Mouse (Mus musculus): ENCODE measurements around the gene Zfp74. TPM values are rescaled to one million over a fixed set of nuclear protein-coding genes. Genes with fewer than 3 reads are reported as not detected.

Zfp74 gene
- total RNA-seq, 1 experiment from 2014 or later, result 10.4 TPM

GRCm38 (mm10) chr7:29953086-29953485 is 803 bp downstream of the Zfp74 start:
- no peak for ATAC-seq (replicated peaks; ENCODE audit: low read depth, poor library complexity, severe bottlenecking)

DNA sequence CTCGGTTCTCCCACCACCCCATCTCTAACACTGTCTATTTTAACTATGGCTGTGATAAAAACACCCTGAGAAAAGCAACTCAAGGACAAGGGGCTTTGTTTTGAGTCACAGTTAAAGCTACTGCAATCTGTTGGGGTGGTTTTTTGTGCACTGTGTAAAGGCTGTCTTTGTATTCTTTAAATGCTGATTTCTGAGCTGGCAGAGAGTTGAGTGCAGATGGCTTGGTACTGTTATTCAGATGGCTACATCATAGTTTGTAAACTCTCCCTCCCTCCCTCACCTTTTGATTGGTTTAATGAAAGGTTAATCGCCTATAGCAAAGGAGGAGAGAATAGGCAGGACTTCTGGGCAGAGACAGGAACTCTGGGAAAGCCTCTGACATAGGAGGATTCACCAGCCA is 9.7 kb downstream of the Zfp74 start:
- ATAC-seq (replicated peaks; ENCODE audit: low read depth, poor library complexity, severe bottlenecking), result no peak

GRCm38 (mm10) chr7:29943720-29944119 is 10.2 kb downstream of the Zfp74 start:
- ATAC-seq (replicated peaks; ENCODE audit: low read depth, poor library complexity, severe bottlenecking), result no peak

GRCm38 (mm10) chr7:29942740-29943139 is 11.1 kb downstream of the Zfp74 start:
- no peak for ATAC-seq (replicated peaks; ENCODE audit: low read depth, poor library complexity, severe bottlenecking)

GRCm38 (mm10) chr7:29941027-29941426 is 12.9 kb downstream of the Zfp74 start:
- no peak for ATAC-seq (replicated peaks; ENCODE audit: low read depth, poor library complexity, severe bottlenecking)

GRCm38 (mm10) chr7:29938856-29939255 is 15.0 kb downstream of the Zfp74 start:
- ATAC-seq (replicated peaks; ENCODE audit: low read depth, poor library complexity, severe bottlenecking), result no peak

DNA sequence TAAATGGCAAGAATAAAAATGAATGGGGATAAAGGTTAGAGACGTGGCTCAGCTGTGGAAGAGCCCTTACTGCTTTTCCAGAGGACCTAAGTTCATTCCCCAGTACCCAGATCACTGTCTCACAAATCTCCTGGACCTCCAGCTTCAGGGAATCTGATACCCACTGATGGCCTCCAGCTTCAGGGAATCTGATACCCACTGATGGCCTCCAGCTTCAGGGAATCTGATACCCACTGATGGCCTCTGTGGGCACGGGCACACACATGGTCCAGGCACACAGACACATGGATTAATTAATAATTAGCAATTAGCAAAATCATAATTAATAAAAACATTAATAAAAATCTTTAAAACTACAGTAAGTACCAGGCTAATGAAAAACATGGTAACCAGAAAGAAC is 31.1 kb downstream of the Zfp74 start:
- ATAC-seq (replicated peaks; ENCODE audit: low read depth, poor library complexity, severe bottlenecking), result no peak

GRCm38 (mm10) chr7:29921439-29922093 is 32.3 kb downstream of the Zfp74 start:
- ATAC-seq (replicated peaks; ENCODE audit: low read depth, poor library complexity, severe bottlenecking), result no peak

GRCm38 (mm10) chr7:29918062-29918453 is 35.8 kb downstream of the Zfp74 start:
- ATAC-seq (replicated peaks; ENCODE audit: low read depth, poor library complexity, severe bottlenecking), result no peak

- ATAC-seq (replicated peaks; ENCODE audit: low read depth, poor library complexity, severe bottlenecking), result no peak
Measured at GRCm38 (mm10) chr7:29917371-29918061, 36.4 kb downstream of the Zfp74 start.

DNA sequence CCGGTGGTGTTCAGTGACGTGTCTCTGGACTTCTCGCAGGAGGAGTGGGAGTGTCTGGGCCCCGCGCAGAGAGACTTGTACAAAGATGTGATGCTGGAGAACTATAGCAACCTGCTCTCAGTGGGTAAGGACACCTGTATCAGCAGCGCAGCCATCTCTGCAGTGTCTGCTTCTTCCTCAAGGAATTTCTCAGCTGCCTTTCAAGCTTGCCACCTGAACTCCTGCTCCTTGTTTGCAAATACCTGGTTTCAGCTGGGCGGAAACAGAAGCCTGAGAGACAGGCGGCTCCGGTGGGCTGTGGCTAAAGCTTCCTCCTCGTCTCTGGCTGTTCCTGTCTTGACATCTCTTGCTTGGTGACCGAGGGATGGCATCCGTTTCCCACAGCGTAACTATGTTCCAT is 41.7 kb downstream of the Zfp74 start:
- no peak for ATAC-seq (replicated peaks; ENCODE audit: low read depth, poor library complexity, severe bottlenecking)

- no peak for ATAC-seq (replicated peaks; ENCODE audit: low read depth, poor library complexity, severe bottlenecking)
Measured at GRCm38 (mm10) chr7:29910252-29910651, 43.6 kb downstream of the Zfp74 start.

DNA sequence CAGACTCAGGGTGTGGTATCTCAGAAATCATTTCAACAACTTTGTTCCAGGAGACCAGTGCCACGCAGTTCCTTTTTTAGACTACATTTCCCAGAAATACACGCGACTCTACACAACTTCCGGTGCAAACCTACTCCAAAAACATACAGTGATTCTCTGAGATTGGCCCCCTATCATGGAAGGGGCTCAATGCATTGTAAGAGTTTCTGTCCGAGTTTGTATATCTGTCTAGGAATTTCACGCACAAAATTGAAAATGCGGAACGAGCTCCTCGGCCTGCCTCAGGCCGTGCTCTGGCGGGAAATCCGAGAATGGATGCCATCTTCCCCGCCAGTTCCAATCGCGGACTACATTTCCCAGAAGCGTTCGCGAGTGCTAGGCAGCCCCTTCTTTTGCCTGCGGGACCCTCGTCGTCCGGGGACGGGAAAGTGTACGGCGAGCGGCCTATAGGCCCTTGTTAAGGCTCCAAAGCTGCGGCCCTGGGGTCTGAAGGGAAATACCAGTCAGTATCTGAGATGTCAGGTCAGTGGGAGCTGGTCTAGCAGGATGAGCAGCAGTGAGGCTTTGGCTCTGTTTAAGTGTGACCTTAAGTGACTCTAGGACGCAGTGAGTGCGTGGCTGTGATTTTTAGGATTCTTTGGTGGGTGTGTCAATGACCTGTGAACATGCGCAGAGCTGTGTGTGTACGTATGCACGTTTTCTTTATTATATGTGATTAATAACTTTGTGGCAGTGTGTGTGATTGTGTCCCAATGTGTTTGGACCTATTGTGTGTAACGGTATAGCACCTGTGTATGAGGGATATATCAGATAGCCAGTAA is 45.5 kb downstream of the Zfp74 start, which contains the start of gene Zfp383:
Gene Zfp383 (plus strand): TSS at position 94 of the 821 bp plus-strand sequence.
- ATAC-seq (replicated peaks; ENCODE audit: low read depth, poor library complexity, severe bottlenecking), result peak; percentile 78

- ATAC-seq (replicated peaks; ENCODE audit: low read depth, poor library complexity, severe bottlenecking), result no peak
Measured at GRCm38 (mm10) chr7:29907206-29907605, 46.7 kb downstream of the Zfp74 start.

DNA sequence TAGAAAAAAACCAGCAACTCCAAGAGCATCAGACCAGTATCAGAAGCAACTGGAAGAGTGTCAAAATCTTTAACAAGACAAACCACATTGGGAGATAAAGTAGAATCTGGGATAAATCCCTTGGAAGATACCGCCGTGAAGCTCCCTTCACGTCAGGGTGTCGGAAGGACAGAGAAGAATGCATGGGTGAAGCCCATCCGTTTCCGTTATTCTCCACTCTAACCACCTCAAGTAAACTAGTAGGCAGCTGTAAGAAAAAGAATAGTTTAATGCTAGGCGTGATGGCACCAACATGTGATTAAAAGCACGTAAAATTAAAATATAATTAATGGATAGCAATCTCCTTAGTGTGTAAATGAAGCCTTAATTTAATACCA is 47.2 kb downstream of the Zfp74 start:
- no peak for ATAC-seq (replicated peaks; ENCODE audit: low read depth, poor library complexity, severe bottlenecking)

GRCm38 (mm10) chr7:29905966-29906681 is 47.8 kb downstream of the Zfp74 start, which contains the start of gene Zfp27:
Zfp27 (minus strand) TSS chr7:29906572.
- peak; percentile 76 for ATAC-seq (replicated peaks; ENCODE audit: low read depth, poor library complexity, severe bottlenecking)

GRCm38 (mm10) chr7:29904101-29904500 is 49.8 kb downstream of the Zfp74 start:
- no peak for ATAC-seq (replicated peaks; ENCODE audit: low read depth, poor library complexity, severe bottlenecking)

DNA sequence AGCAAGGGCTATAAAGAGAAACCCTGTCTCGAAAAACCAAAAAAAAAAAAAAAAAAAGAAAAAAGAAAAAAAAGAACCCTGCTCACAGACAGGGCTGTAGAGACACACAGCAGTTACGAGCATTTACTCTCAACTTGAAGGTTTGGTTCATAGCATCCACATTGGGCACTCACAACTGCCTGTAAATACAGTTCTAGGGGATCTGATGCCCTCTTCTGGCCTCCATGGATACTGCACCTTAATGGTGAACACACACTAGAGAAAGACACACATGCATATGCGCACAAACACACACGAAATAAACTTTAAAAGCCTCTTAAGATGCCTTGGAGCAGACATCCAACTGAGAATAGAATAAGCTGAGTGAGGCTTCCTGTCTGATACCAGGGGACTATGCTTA is 55.5 kb downstream of the Zfp74 start:
- ATAC-seq (replicated peaks; ENCODE audit: low read depth, poor library complexity, severe bottlenecking), result no peak

DNA sequence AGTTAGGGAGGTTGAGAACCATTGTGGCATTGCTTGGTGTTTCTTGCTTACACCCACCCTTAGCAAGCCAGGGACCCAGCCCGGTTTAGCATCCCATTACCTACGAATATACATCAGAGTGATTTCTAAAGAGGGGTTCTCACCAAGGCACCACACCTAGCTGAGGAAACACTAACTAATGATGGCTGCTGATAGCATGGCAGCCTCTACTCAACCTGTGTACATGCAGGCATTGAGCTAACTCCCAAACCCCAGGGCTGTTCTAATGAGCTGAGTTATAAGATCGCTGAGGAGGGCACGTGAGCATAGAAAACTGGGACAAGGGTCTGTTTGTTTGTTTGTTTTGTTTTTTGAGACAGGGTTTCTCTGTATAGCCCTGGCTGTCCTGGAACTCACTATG is 61.1 kb downstream of the Zfp74 start:
- no peak for ATAC-seq (replicated peaks; ENCODE audit: low read depth, poor library complexity, severe bottlenecking)

- no peak for ATAC-seq (replicated peaks; ENCODE audit: low read depth, poor library complexity, severe bottlenecking)
Measured at GRCm38 (mm10) chr7:29890501-29890900, 63.4 kb downstream of the Zfp74 start.

Data from common myeloid progenitor, adult 5-6 weeks (primary cell).